Mouse (Mus musculus) testis, postnatal 14 days (tissue): Measurements from ENCODE around the gene Gsx1.
A peak's percentile ranks its signal among the peaks of the same experiment; 100 is the strongest.

Experiments used
- DNase-seq: peaks from one replicate; pipeline ENCODE4 v3.0.0; 2021; ENCODE audit warnings: low spot score

Gsx1 gene

GRCm38 (mm10) chr5:147207852-147208251 lies 19.4 kb downstream of the Gsx1 start:
- DNase-seq = no peak

- DNase-seq = no peak
Measured at GRCm38 (mm10) chr5:147208471-147208870, 20.0 kb downstream of the Gsx1 start.

- DNase-seq = peak; percentile 76
Measured at GRCm38 (mm10) chr5:147227354-147228112, 39.0 kb downstream of the Gsx1 start.

DNA sequence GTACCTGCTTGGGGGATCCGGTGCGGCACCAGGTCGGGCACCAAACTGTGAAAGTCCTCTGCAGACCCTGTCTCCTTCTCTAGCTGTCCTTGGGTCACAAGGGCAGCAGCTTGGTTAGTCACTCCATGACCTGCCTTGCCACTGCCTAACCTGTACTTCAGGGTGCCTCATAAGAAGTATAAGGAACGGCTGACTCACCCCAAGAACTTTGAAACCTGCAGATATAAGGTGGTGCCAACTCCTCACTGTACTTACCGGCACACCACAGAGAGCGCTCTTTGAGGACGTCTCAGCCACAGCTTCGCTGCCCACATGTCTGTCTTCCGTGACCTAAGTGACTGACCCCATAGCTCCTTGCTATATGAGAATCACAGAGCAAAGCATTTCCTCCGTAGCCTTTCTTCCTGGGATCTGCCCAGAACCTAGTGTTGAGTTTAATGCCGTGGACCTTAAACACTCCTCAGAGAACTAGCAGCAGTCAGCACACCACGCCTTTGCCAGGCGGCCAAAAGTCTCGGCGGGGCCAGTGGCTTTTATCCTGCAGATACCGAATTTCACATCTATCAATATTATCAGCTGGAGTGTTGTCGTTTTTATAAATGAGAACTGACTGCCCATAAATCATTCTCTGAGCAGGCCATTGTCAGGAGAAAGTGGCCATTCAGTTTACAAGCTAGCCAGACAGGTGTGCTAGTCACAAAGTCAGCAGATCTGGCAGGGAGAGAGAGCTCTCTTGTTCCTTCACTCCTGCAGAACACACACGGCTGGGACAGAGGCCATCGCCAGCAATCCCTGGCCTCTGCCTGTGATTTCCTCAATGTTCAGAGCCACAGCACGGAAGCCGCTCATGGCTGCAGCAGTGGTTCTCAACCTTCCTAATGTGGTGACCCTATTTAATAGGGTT lies 47.2 kb downstream of the Gsx1 start:
- DNase-seq = no peak
